Mouse (Mus musculus): ENCODE measurements around the gene Tnfrsf8. TPM values are rescaled to one million over a fixed set of nuclear protein-coding genes. Genes with fewer than 3 reads are reported as not detected.

The Tnfrsf8 gene
- polyA plus RNA-seq, 2 experiments: 0.02 to 0.05 TPM

DNA sequence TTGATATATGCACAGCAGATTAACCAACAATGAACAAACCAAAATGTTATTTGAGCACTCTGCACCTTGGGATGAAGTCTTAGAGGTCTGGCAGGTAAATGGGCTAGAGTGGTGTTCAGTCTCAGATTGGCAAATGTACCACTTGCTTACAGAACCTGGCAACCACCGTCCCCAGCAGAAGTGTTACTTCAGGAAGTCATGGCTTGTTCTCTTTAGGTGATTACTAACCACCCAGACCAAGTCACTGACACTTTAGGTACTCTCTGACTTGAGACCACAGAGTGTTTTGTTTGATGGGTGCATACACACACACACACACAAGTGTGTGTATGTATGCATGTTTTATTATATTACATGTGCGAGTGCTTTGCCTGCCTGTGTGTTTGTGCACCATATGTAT, 36.7 kb downstream of the Tnfrsf8 start:
- H3K9me3 ChIP-seq (ENCODE audit: control insufficient read depth, low read length): no peaks in the 10 kb centered on the region
- WGBS (ENCODE audit: insufficient replicate concordance): 51% methylated on average over 2 of the region's 2 CpGs
- TF ChIP-seq EP300 (IDR thresholded peaks at IDR 0.05; ENCODE audit: low read depth) (no peak), CTCF (IDR thresholded peaks at IDR 0.05; ENCODE audit: low read depth) (no peak)
- H3K4me2 ChIP-seq (ENCODE audit: low read depth): no peak overlapping the region
- ATAC-seq (ENCODE audit: insufficient read depth): no peak
- H3K9ac ChIP-seq (replicated peaks): no peak overlapping the region
- no peak overlapping the region for H3K4me3 ChIP-seq (ENCODE audit: insufficient read depth in 1 of 2, low read depth in 2 of 2, low read length in 2 of 2)
- DNase-seq (ENCODE audit: low read depth in 3 of 3, low spot score in 3 of 3): no peak
- H3K36me3 ChIP-seq (replicated peaks; ENCODE audit: control insufficient read depth, insufficient read depth, low read depth): no peaks in the 10 kb centered on the region
- no peak overlapping the region for H3K27ac ChIP-seq
- no peaks in the 10 kb centered on the region; a peak in 1 of 4 replicates for H3K4me1 ChIP-seq (replicated peaks; ENCODE audit: control insufficient read depth in 2 of 2, insufficient read depth in 2 of 2, low read length in 1 of 2)
- H3K27me3 ChIP-seq (ENCODE audit: control insufficient read depth, insufficient read depth, low read length): no peaks in the 10 kb centered on the region

DNA sequence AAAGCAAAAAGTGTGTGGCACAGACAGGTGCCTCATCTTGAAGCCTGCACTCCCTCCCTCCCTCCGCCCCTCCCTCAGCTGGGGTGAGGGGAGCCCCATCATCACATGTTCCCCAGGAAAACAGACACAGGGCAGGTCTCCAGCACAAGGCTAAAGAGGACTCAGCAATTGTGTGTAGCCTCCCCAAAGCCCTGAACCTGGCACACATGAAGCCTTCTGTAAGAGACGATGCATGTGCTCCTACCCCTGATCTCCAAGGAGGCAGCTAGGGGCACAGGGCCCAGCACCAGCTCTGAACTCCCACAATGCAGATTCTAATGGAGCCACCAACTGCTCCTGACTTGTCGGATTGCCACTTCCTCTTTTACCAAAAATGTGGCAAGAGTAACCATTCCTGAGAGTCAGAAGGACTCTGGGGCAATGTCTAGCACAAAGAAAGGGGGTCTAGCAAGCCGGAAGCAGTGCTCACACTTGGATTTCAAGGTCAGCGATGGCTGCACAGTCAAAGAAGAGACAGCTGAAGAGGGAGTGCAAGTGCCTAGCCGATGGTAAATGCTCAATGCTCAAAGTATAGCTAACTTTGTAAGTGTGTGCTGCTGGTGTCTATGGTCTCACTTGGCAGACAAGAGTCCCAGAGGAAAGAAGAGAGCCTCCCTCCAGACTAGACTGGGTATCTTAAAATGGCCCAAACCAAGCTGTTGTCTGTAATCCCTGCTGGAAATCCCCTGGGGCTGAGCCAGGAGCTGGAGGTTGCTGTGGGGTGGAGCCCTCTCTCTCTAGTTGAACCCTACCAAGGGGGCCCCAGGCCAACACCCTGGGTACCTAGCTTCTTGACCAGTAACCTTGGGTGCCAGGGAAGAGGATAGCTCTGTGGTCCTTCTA, 38.4 kb downstream of the Tnfrsf8 start:
- no peaks in the 10 kb centered on the region for H3K27me3 ChIP-seq (ENCODE audit: control insufficient read depth, insufficient read depth, low read length)
- no peaks in the 10 kb centered on the region for H3K4me1 ChIP-seq (replicated peaks; ENCODE audit: control insufficient read depth in 2 of 2, insufficient read depth in 2 of 2, low read length in 1 of 2)
- H3K27ac ChIP-seq: no peak overlapping the region
- H3K36me3 ChIP-seq (replicated peaks; ENCODE audit: control insufficient read depth, insufficient read depth, low read depth): no peaks in the 10 kb centered on the region
- H3K4me3 ChIP-seq (ENCODE audit: insufficient read depth in 1 of 2, low read depth in 2 of 2, low read length in 2 of 2): no peak overlapping the region
- 41% methylated on average over 6 of the region's 6 CpGs for WGBS (ENCODE audit: insufficient replicate concordance)
- ATAC-seq (ENCODE audit: insufficient read depth) (no peak), DNase-seq (ENCODE audit: low read depth in 3 of 3, low spot score in 3 of 3) (no peak)
- H3K9ac ChIP-seq (replicated peaks): no peak overlapping the region
- H3K9me3 ChIP-seq (ENCODE audit: control insufficient read depth, low read length): no peaks in the 10 kb centered on the region
- H3K4me2 ChIP-seq (ENCODE audit: low read depth): no peak overlapping the region
- TF ChIP-seq EP300 (IDR thresholded peaks at IDR 0.05; ENCODE audit: low read depth): no peak
- no peak for TF ChIP-seq CTCF (IDR thresholded peaks at IDR 0.05; ENCODE audit: low read depth)

DNA sequence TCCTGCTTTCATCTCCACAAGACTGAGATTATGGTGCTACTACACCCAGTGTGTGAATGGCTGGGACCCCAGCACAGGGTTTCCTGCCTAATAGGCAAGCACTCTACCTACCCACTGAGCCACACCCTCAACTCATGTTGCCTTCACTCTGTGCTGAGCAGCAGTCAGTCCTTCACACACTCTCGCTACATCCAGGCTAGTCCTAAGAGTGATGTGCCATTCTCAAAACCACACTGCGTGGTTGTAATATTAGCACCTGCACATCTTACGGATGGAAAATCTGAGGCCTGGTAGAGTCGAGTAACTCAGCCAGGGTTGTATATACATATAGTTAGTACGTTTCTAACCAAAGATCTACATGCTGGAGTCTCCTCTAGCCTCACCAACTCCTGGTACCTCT, 40.1 kb downstream of the Tnfrsf8 start:
- Histone ChIP-seq H3K27ac (no peak overlapping the region), H3K9me3 (ENCODE audit: control insufficient read depth, low read length) (no peaks in the 10 kb centered on the region), H3K27me3 (ENCODE audit: control insufficient read depth, insufficient read depth, low read length) (no peaks in the 10 kb centered on the region), H3K4me1 (replicated peaks; ENCODE audit: control insufficient read depth in 2 of 2, insufficient read depth in 2 of 2, low read length in 1 of 2) (no peaks in the 10 kb centered on the region), H3K4me2 (ENCODE audit: low read depth) (no peak overlapping the region), H3K4me3 (ENCODE audit: insufficient read depth in 1 of 2, low read depth in 2 of 2, low read length in 2 of 2) (no peak overlapping the region), H3K36me3 (replicated peaks; ENCODE audit: control insufficient read depth, insufficient read depth, low read depth) (no peaks in the 10 kb centered on the region), H3K9ac (replicated peaks) (no peak overlapping the region)
- DNase-seq (ENCODE audit: low read depth in 3 of 3, low spot score in 3 of 3) (no peak), ATAC-seq (ENCODE audit: insufficient read depth) (no peak)
- 70% methylated on average over 5 of the region's 5 CpGs for WGBS (ENCODE audit: insufficient replicate concordance)
- TF ChIP-seq CTCF (IDR thresholded peaks at IDR 0.05; ENCODE audit: low read depth): no peak
- TF ChIP-seq EP300 (IDR thresholded peaks at IDR 0.05; ENCODE audit: low read depth): no peak

DNA sequence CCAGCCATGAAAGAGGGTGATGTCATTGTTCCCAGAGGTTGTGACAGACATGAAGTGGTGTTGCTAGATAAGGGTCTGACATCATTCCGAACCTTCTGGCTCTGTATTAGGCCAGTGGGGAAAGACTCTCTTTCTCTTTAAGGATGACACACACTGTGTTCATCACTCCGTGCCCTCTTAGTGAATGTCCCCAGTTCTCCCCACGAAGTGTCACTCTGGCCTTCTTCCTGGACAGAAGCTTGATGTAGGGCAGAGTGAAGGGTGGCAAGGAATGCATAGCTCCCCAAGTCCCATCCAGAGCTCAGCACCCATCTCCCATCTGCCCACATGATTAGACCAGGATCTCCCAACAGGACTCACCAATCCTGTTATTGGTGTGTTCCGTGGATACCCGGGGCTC, 41.0 kb downstream of the Tnfrsf8 start:
- DNase-seq (ENCODE audit: low read depth in 3 of 3, low spot score in 3 of 3): no peak
- no peak for ATAC-seq (ENCODE audit: insufficient read depth)
- H3K27me3 ChIP-seq (ENCODE audit: control insufficient read depth, insufficient read depth, low read length): no peaks in the 10 kb centered on the region
- H3K27ac ChIP-seq: no peak overlapping the region
- no peak overlapping the region for H3K4me2 ChIP-seq (ENCODE audit: low read depth)
- H3K9ac ChIP-seq (replicated peaks): no peak overlapping the region
- no peaks in the 10 kb centered on the region for H3K36me3 ChIP-seq (replicated peaks; ENCODE audit: control insufficient read depth, insufficient read depth, low read depth)
- no peak overlapping the region for H3K4me3 ChIP-seq (ENCODE audit: insufficient read depth in 1 of 2, low read depth in 2 of 2, low read length in 2 of 2)
- WGBS (ENCODE audit: insufficient replicate concordance): 75% methylated on average over 5 of the region's 5 CpGs
- H3K4me1 ChIP-seq (replicated peaks; ENCODE audit: control insufficient read depth in 2 of 2, insufficient read depth in 2 of 2, low read length in 1 of 2): no peaks in the 10 kb centered on the region
- TF ChIP-seq CTCF (IDR thresholded peaks at IDR 0.05; ENCODE audit: low read depth) (no peak), EP300 (IDR thresholded peaks at IDR 0.05; ENCODE audit: low read depth) (no peak)
- H3K9me3 ChIP-seq (ENCODE audit: control insufficient read depth, low read length): no peaks in the 10 kb centered on the region

DNA sequence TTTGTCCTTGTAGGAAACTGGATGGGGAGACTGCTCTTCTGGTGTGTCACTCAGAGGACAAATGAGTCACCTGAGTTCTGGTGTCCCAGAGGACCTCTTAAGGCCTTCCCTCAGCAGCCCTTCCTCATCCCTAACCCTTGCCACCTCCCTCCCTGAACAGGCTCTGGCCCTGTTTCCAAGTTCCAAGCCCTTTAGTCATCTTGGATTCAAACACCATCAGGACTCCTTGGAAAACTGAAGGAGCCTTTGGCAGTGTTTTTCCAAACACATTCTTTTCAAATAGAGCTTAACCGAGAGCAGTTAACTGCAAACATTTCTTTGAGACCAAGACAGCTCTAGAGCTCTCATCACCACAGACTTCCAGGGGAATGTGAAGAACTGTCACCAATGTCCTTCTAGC, 42.2 kb downstream of the Tnfrsf8 start:
- no peak overlapping the region for H3K27ac ChIP-seq
- no peak overlapping the region for H3K4me2 ChIP-seq (ENCODE audit: low read depth)
- no peak overlapping the region for H3K4me3 ChIP-seq (ENCODE audit: insufficient read depth in 1 of 2, low read depth in 2 of 2, low read length in 2 of 2)
- TF ChIP-seq CTCF (IDR thresholded peaks at IDR 0.05; ENCODE audit: low read depth): no peak
- no peak for TF ChIP-seq EP300 (IDR thresholded peaks at IDR 0.05; ENCODE audit: low read depth)
- H3K27me3 ChIP-seq (ENCODE audit: control insufficient read depth, insufficient read depth, low read length): no peaks in the 10 kb centered on the region
- DNase-seq (ENCODE audit: low read depth in 3 of 3, low spot score in 3 of 3) (no peak), ATAC-seq (ENCODE audit: insufficient read depth) (no peak)
- no peaks in the 10 kb centered on the region for H3K4me1 ChIP-seq (replicated peaks; ENCODE audit: control insufficient read depth in 2 of 2, insufficient read depth in 2 of 2, low read length in 1 of 2)
- H3K9ac ChIP-seq (replicated peaks): no peak overlapping the region
- H3K36me3 ChIP-seq (replicated peaks; ENCODE audit: control insufficient read depth, insufficient read depth, low read depth): no peaks in the 10 kb centered on the region
- no peaks in the 10 kb centered on the region for H3K9me3 ChIP-seq (ENCODE audit: control insufficient read depth, low read length)
- WGBS (ENCODE audit: insufficient replicate concordance): 50% methylated on average over 1 of the region's 1 CpGs

Measured in liver, embryonic 14.5 days (tissue).